8 mouse cellular contexts compared by ENCODE assay signal in the genomic region with DNA sequence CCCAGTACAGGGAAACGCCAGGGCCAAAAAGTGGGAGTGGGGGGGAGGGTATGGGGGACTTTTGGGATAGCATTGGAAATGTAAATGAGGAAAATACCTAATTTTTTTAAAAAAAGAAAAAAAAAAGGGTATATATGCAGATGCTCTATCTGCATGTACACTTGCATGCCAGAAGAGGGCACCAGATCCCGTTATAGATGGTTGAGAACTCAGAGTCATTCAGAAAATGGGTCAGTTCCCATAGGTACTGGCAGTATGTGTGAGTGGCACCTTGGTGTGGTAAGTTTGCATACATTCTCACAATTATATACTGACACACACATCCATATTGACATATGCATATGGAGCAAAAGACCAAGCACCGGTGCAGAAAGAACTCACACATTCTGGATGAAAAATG. TPM values are rescaled to one million over a fixed set of nuclear protein-coding genes. Genes with fewer than 3 reads are reported as not detected.
DNase-seq lines count a peak whose midpoint lies in the region; ATAC-seq and TF ChIP-seq lines count a peak whose summit lies in the region.
"Not testable (repeated sequence)": the region's sequence is repeated elsewhere in the genome, so short reads cannot be mapped to it uniquely, and the experiment has no call there.

No protein-coding gene starts in this region.

- H3K4me2 ChIP-seq in embryonic facial prominence, embryonic 14.5 days (ENCODE audit: low read depth, low read length); hindbrain, embryonic 11.5 days (replicated peaks; ENCODE audit: low read depth, low read length): not testable (repeated sequence)

- CTCF ChIA-PET in Patski (lab: Charles Lee) = interaction anchor here (0.8 kb wide), 1 partner anchor 10 kb away, joined by 3 read pairs; a partner anchor contains a TSS

- ATAC-seq in Patski; embryonic facial prominence, embryonic 14.5 days (ENCODE audit: low read depth); hindbrain, embryonic 11.5 days (ENCODE audit: low FRiP score): not testable (repeated sequence)

- not testable (repeated sequence) for H3K9ac ChIP-seq in embryonic facial prominence, embryonic 14.5 days (ENCODE audit: low read depth, low read length); hindbrain, embryonic 11.5 days (ENCODE audit: low read depth, low read length)

- POLR2A ChIA-PET in Patski (lab: Charles Lee) = interaction anchor here (0.6 to 0.9 kb wide), 2 partner anchors 160 to 182 kb away, joined by 3 to 4 read pairs; no protein-coding TSS in a partner anchor

- H3K27me3 ChIP-seq in Patski; embryonic facial prominence, embryonic 14.5 days (replicated peaks; ENCODE audit: control insufficient read depth, insufficient read depth, low read length); hindbrain, embryonic 11.5 days (ENCODE audit: control insufficient read depth, insufficient read depth, low read length): not testable (repeated sequence)

- not testable (repeated sequence) for H3K27ac ChIP-seq in embryonic facial prominence, embryonic 14.5 days (replicated peaks; ENCODE audit: low read depth, low read length); hindbrain, embryonic 11.5 days (ENCODE audit: low read depth, low read length)

- WGBS in embryonic facial prominence, embryonic 14.5 days = 23% methylated on average over 3 of the region's 3 CpGs
- WGBS in hindbrain, embryonic 11.5 days = 34% methylated on average over 3 of the region's 3 CpGs

- peak; percentile 75 for TF ChIP-seq CTCF in Patski (IDR thresholded peaks at IDR 0.05)

- H3K4me1 ChIP-seq in embryonic facial prominence, embryonic 14.5 days (ENCODE audit: control insufficient read depth, insufficient read depth, low read length); hindbrain, embryonic 11.5 days (replicated peaks; ENCODE audit: control insufficient read depth, insufficient read depth, low read length): not testable (repeated sequence)

- H3K36me3 ChIP-seq in embryonic facial prominence, embryonic 14.5 days (ENCODE audit: control insufficient read depth, insufficient read depth, low read length); hindbrain, embryonic 11.5 days (ENCODE audit: control insufficient read depth, insufficient read depth, low read length): not testable (repeated sequence)

- H3K9me3 ChIP-seq in embryonic facial prominence, embryonic 14.5 days (ENCODE audit: control insufficient read depth, low read length); hindbrain, embryonic 11.5 days (ENCODE audit: control insufficient read depth, low read length): not testable (repeated sequence)

- H3K4me3 ChIP-seq in embryonic facial prominence, embryonic 14.5 days (ENCODE audit: low read depth, low read length); hindbrain, embryonic 11.5 days (ENCODE audit: low read depth, low read length): not testable (repeated sequence)

- peak; percentile 79 for DNase-seq in 3T3-L1 (ENCODE audit: low read depth, low spot score)
- not testable (repeated sequence) for DNase-seq in Patski (ENCODE audit: low read depth, low spot score)
- DNase-seq in cerebellum, adult 11-12 months = peak; percentile 24
- DNase-seq in embryonic facial prominence, embryonic 14.5 days (ENCODE audit: low spot score) = peak; percentile 42
- peak; percentile 55 for DNase-seq in hindbrain, embryonic 11.5 days (ENCODE audit: low spot score)
- peak; percentile 67 for DNase-seq in left cerebral cortex, adult 18-20 months (ENCODE audit: low spot score in 2 of 2)
- peak; percentile 57 for DNase-seq in lung, postnatal 25 days (ENCODE audit: low spot score)
- peak; percentile 32 for DNase-seq in right cerebral cortex, postnatal 14 days

- in situ Hi-C loops in Patski (cut with MboI; ENCODE audit: low pct_unique_long_range_greater_than_20kb) = loop anchor here (10.0 to 25.0 kb wide), 2 partner anchors 53 to 490 kb away; a partner anchor contains a TSS

RNA-seq across cellular contexts. Expression of a gene that starts 3.2 kb away (rescaled TPM):
- 17.0 TPM for polyA plus RNA-seq in Patski (2021)
- polyA plus RNA-seq in embryonic facial prominence, embryonic 14.5 days (2014; fragmentation: Nextera tagmentation; extraction: Ambion mirVana) = 22.2 and 23.6 TPM in 2 replicates
- 26.4 and 30.3 TPM in 2 replicates for polyA plus RNA-seq in hindbrain, embryonic 11.5 days (2014; fragmentation: Nextera tagmentation; extraction: Ambion mirVana)
- 10 to 100 TPM; 16.1 to 16.7 TPM for total RNA-seq in left cerebral cortex, adult 18-20 months (2021)

RNA-seq across cellular contexts. Expression of a gene that starts 10.2 kb away (rescaled TPM):
- 76.3 TPM for polyA plus RNA-seq in Patski (2021)
- 78.0 and 81.0 TPM in 2 replicates for polyA plus RNA-seq in embryonic facial prominence, embryonic 14.5 days (2014; fragmentation: Nextera tagmentation; extraction: Ambion mirVana)
- polyA plus RNA-seq in hindbrain, embryonic 11.5 days (2014; fragmentation: Nextera tagmentation; extraction: Ambion mirVana) = 66.0 and 70.2 TPM in 2 replicates
- 10 to 100 TPM; 47.6 to 52.3 TPM for total RNA-seq in left cerebral cortex, adult 18-20 months (2021)

RNA-seq across cellular contexts. Expression of a gene that starts 19.3 kb away (rescaled TPM):
- 25.8 TPM for polyA plus RNA-seq in Patski (2021)
- polyA plus RNA-seq in embryonic facial prominence, embryonic 14.5 days (2014; fragmentation: Nextera tagmentation; extraction: Ambion mirVana) = 7.8 and 8.2 TPM in 2 replicates
- polyA plus RNA-seq in hindbrain, embryonic 11.5 days (2014; fragmentation: Nextera tagmentation; extraction: Ambion mirVana) = 3.3 and 3.8 TPM in 2 replicates
- total RNA-seq in left cerebral cortex, adult 18-20 months (2021) = 1 to 10 TPM; 6.8 to 7.4 TPM

RNA-seq across cellular contexts. Expression of a gene that starts 47.2 kb away (rescaled TPM):
- 78.9 TPM for polyA plus RNA-seq in Patski (2021)
- 32.9 and 33.7 TPM in 2 replicates for polyA plus RNA-seq in embryonic facial prominence, embryonic 14.5 days (2014; fragmentation: Nextera tagmentation; extraction: Ambion mirVana)
- 28.1 and 34.0 TPM in 2 replicates for polyA plus RNA-seq in hindbrain, embryonic 11.5 days (2014; fragmentation: Nextera tagmentation; extraction: Ambion mirVana)
- 10 to 100 TPM; 33.8 to 34.5 TPM for total RNA-seq in left cerebral cortex, adult 18-20 months (2021)
